Mouse (Mus musculus) lung, postnatal 0 days (tissue): ENCODE results near the gene Rtp2.

Experiments
- CTCF ChIP-seq: IDR thresholded peaks from 2 replicates; pipeline ENCODE4 v1.5.1; 2016; ENCODE audit warnings: antibody characterized with exemption, mild to moderate bottlenecking
- EP300 ChIP-seq: IDR thresholded peaks from 2 replicates; pipeline ENCODE4 v1.6.1; 2016; ENCODE audit warnings: antibody characterized with exemption, mild to moderate bottlenecking, control low read depth

- TF ChIP-seq CTCF, result peak; percentile 81
- TF ChIP-seq EP300, result no peak
Observed at GRCm38 (mm10) chr16:23897984-23898586, 34.1 kb downstream of the Rtp2 start.
